Comparison of ENCODE assay signal across 8 mouse cellular contexts in the genomic region with DNA sequence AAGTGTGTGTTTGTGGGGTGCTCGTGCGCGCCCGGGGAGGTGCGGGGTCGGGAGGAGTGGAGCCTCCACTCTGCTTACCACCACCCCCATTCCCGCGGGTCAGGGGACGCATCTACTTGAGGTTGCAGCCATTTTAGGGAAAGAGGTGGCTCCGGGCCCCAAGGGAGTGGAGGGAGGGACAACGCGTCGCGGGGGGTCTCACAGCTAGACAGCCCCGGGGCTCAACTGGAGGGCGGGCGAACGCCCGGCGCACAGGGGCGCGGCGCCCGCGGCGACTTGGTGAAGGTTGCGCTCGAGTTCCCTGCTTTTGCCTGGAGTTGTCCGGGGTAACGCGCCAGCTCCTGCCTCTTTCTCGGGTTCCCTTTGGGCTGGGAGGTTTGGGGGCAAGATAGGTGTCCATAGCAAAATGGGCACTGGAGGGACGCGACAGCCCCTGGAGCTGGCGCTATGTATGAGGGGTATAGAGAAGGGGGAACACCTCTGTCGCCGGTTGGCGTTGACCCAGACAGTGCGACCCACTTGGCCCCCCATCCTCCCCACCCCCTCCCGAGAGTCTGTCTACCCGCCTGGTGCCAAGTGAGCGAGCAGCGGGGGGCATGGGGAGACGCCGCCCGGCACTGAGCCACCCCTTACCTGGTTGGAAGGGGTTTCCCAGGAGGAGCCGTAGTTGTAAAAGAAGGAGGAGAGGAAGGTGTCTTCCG.
DNase-seq lines count a peak whose midpoint lies in the region; ATAC-seq and TF ChIP-seq lines count a peak whose summit lies in the region.

No protein-coding gene starts in this region.

- peak overlapping the region; percentile 62 for H3K4me3 ChIP-seq in forebrain, embryonic 14.5 days (ENCODE audit: low read depth, low read length)
- H3K4me3 ChIP-seq in midbrain, embryonic 11.5 days (ENCODE audit: low read depth, low read length): peak overlapping the region; percentile 64

- ATAC-seq in forebrain, embryonic 14.5 days: peak; percentile 3; the same call in 1 of the 2 replicates
- peak; percentile 12; the same call in 1 of the 2 replicates for ATAC-seq in midbrain, embryonic 11.5 days (ENCODE audit: low FRiP score)

- TF ChIP-seq CTCF in brain, embryonic 14.5 days (IDR thresholded peaks at IDR 0.05; ENCODE audit: borderline replicate concordance, extremely low read depth, insufficient read depth, insufficient read length): no peak

- H3K27ac ChIP-seq in forebrain, embryonic 14.5 days (ENCODE audit: low read depth, low read length): no peak overlapping the region
- H3K27ac ChIP-seq in midbrain, embryonic 11.5 days (ENCODE audit: low read depth, low read length): no peak overlapping the region

- WGBS in forebrain, embryonic 14.5 days: under 1% methylated on average over 46 of the region's 48 CpGs
- WGBS in midbrain, embryonic 11.5 days: under 1% methylated on average over 48 of the region's 48 CpGs

- peak overlapping the region; percentile 100 for H3K4me2 ChIP-seq in forebrain, embryonic 14.5 days (ENCODE audit: low read length)
- H3K4me2 ChIP-seq in midbrain, embryonic 11.5 days: peak overlapping the region; percentile 99

- TF ChIP-seq POLR2A in brain, embryonic 14.5 days (IDR thresholded peaks at IDR 0.05; ENCODE audit: borderline replicate concordance, extremely low read depth, insufficient read depth, insufficient read length, poor library complexity, severe bottlenecking): no peak

- no peaks in the 10 kb centered on the region for H3K36me3 ChIP-seq in forebrain, embryonic 14.5 days (ENCODE audit: control insufficient read depth, insufficient read depth, low read length)
- no peaks in the 10 kb centered on the region for H3K36me3 ChIP-seq in midbrain, embryonic 11.5 days (ENCODE audit: control insufficient read depth, insufficient read depth, low read length)

- H3K27me3 ChIP-seq in forebrain, embryonic 14.5 days (replicated peaks; ENCODE audit: control insufficient read depth, insufficient read depth, low read length): peaks cover 27% of the 10 kb centered on the region
- peaks cover 44% of the 10 kb centered on the region for H3K27me3 ChIP-seq in midbrain, embryonic 11.5 days (ENCODE audit: control insufficient read depth, insufficient read depth, low read length)

- DNase-seq in left cerebral cortex, adult 18-20 months (ENCODE audit: low spot score in 2 of 2): peak; percentile 12 to 42
- DNase-seq in left cerebral cortex, adult 11 months (ENCODE audit: low spot score): no peak
- DNase-seq in brain, embryonic 14.5 days (ENCODE audit: low read depth): peak; percentile 39
- DNase-seq in forebrain, embryonic 14.5 days (ENCODE audit: low spot score): peak; percentile 37
- peak; percentile 13 for DNase-seq in kidney, postnatal 14 days
- peak; percentile 96 for DNase-seq in midbrain, embryonic 11.5 days (ENCODE audit: low spot score, missing footprints)
- DNase-seq in testis, postnatal 14 days (ENCODE audit: low spot score): peak; percentile 18
- DNase-seq in thymus, postnatal 10 days (ENCODE audit: low spot score in 2 of 2): no peak

- no peaks in the 10 kb centered on the region for H3K9me3 ChIP-seq in forebrain, embryonic 14.5 days (replicated peaks; ENCODE audit: control insufficient read depth, low read length)
- H3K9me3 ChIP-seq in midbrain, embryonic 11.5 days (ENCODE audit: control insufficient read depth, low read length): no peaks in the 10 kb centered on the region

- H3K9ac ChIP-seq in forebrain, embryonic 14.5 days (ENCODE audit: low read length): peak overlapping the region; percentile 69
- H3K9ac ChIP-seq in midbrain, embryonic 11.5 days (ENCODE audit: low read length): peak overlapping the region; percentile 66

- H3K4me1 ChIP-seq in forebrain, embryonic 14.5 days (ENCODE audit: control insufficient read depth, insufficient read depth, low read length): peaks cover 13% of the 10 kb centered on the region
- peaks cover 12% of the 10 kb centered on the region for H3K4me1 ChIP-seq in midbrain, embryonic 11.5 days (ENCODE audit: control insufficient read depth, insufficient read depth, low read length)

Comparison
In these comparisons a context has a peak if more than half of its experiments do, and no peak if none do; other contexts are left out.
1. DNase-seq: peak in left cerebral cortex, adult 18-20 months (2 of 2), brain, embryonic 14.5 days (single experiment), forebrain, embryonic 14.5 days (single experiment), kidney, postnatal 14 days (single experiment), midbrain, embryonic 11.5 days (single experiment) and testis, postnatal 14 days (single experiment); none in left cerebral cortex, adult 11 months (single experiment) and thymus, postnatal 10 days (0 of 2).